Mouse (Mus musculus) A20 (cell line): ENCODE results near the gene Ugt1a7c.
"Not testable (repeated sequence)": the region's sequence is repeated elsewhere in the genome, so short reads cannot be mapped to it uniquely, and the experiment has no call there.

Experiments
- DNase-seq: peaks from one replicate; pipeline ENCODE4 v3.0.0-alpha.2; 2011; ENCODE audit warnings: low read depth, low spot score

The Ugt1a7c gene

GRCm38 (mm10) chr1:88223011-88223515 is 128.2 kb downstream of the Ugt1a7c start:
- DNase-seq, result peak; percentile 28

- no peak for DNase-seq
Observed at GRCm38 (mm10) chr1:88223591-88223990, 128.7 kb downstream of the Ugt1a7c start.

GRCm38 (mm10) chr1:88224029-88224776 is 129.3 kb downstream of the Ugt1a7c start:
- no peak for DNase-seq

- DNase-seq, result not testable (repeated sequence)
Observed at GRCm38 (mm10) chr1:88225301-88225700, 130.4 kb downstream of the Ugt1a7c start.

- DNase-seq, result no peak
Observed at GRCm38 (mm10) chr1:88225741-88226140, 130.9 kb downstream of the Ugt1a7c start.

- no peak for DNase-seq
Observed at GRCm38 (mm10) chr1:88226670-88227379, 132.0 kb downstream of the Ugt1a7c start, which contains the start of gene Mroh2a. Gene Mroh2a, plus strand, starts transcription at chr1:88226986.

- no peak for DNase-seq
Observed at GRCm38 (mm10) chr1:88227482-88227881, 132.6 kb downstream of the Ugt1a7c start.

- DNase-seq, result no peak
Observed at GRCm38 (mm10) chr1:88228121-88228520, 133.3 kb downstream of the Ugt1a7c start.

GRCm38 (mm10) chr1:88229566-88229965 is 134.7 kb downstream of the Ugt1a7c start:
- DNase-seq, result no peak

GRCm38 (mm10) chr1:88229986-88230385 is 135.1 kb downstream of the Ugt1a7c start:
- DNase-seq, result no peak

- DNase-seq, result no peak
Observed at GRCm38 (mm10) chr1:88230421-88230820, 135.6 kb downstream of the Ugt1a7c start.

- no peak for DNase-seq
Observed at GRCm38 (mm10) chr1:88230981-88231802, 136.3 kb downstream of the Ugt1a7c start.

- no peak for DNase-seq
Observed at GRCm38 (mm10) chr1:88231803-88232499, 137.1 kb downstream of the Ugt1a7c start.

GRCm38 (mm10) chr1:88232664-88233380 is 138.0 kb downstream of the Ugt1a7c start:
- DNase-seq, result no peak

- DNase-seq, result no peak
Observed at GRCm38 (mm10) chr1:88233421-88234247, 138.8 kb downstream of the Ugt1a7c start.

GRCm38 (mm10) chr1:88234248-88234610 is 139.4 kb downstream of the Ugt1a7c start:
- DNase-seq, result no peak

- no peak for DNase-seq
Observed at GRCm38 (mm10) chr1:88234646-88235045, 139.8 kb downstream of the Ugt1a7c start.

GRCm38 (mm10) chr1:88235046-88235893 is 140.4 kb downstream of the Ugt1a7c start:
- DNase-seq, result no peak

GRCm38 (mm10) chr1:88235894-88236415 is 141.1 kb downstream of the Ugt1a7c start:
- no peak for DNase-seq
